Mouse (Mus musculus): ENCODE measurements around the gene Atp1a2. TPM values are rescaled to one million over a fixed set of nuclear protein-coding genes. Genes with fewer than 3 reads are reported as not detected.

Atp1a2 gene
- polyA plus RNA-seq, 1 experiment from 2014 or later: 5.6 TPM

DNA sequence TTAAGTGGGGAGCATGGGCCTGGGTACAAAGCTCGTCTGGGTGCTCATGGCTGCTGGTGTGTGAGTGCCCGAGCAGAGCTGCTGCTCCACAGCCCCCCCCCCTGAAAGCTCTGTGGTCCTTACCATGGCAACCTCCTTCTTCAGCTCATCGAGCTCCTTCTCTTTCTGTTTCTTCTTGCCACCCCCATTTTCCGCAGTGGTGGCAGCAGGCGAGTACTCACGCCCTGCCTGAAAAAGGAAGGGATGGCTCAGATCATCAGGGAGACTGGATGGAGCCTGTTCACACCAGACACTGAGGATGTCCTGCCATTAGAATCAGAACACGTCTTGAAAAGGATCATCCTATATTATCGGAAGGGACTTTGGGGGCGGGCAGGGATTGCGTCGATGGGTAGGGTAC, 4.4 kb downstream of the Atp1a2 start:
- H3K36me3 ChIP-seq (ENCODE audit: control insufficient read depth, insufficient read depth, low read length): no peaks in the 10 kb centered on the region
- WGBS: 90% methylated on average over 10 of the region's 11 CpGs
- peaks cover 36% of the 10 kb centered on the region for H3K4me1 ChIP-seq (ENCODE audit: control insufficient read depth, insufficient read depth, low read length)
- H3K27me3 ChIP-seq (replicated peaks; ENCODE audit: control insufficient read depth, insufficient read depth, low read length): no peaks in the 10 kb centered on the region
- ATAC-seq (ENCODE audit: low read depth): no peak
- H3K4me3 ChIP-seq (ENCODE audit: low read depth, low read length): no peak overlapping the region
- no peak for DNase-seq (ENCODE audit: low spot score)
- H3K4me2 ChIP-seq (ENCODE audit: low read depth, low read length): no peak overlapping the region
- H3K9ac ChIP-seq (ENCODE audit: low read depth, low read length): no peak overlapping the region
- no peak overlapping the region for H3K27ac ChIP-seq (replicated peaks; ENCODE audit: low read depth, low read length)
- H3K9me3 ChIP-seq (ENCODE audit: control insufficient read depth, low read length): no peaks in the 10 kb centered on the region

DNA sequence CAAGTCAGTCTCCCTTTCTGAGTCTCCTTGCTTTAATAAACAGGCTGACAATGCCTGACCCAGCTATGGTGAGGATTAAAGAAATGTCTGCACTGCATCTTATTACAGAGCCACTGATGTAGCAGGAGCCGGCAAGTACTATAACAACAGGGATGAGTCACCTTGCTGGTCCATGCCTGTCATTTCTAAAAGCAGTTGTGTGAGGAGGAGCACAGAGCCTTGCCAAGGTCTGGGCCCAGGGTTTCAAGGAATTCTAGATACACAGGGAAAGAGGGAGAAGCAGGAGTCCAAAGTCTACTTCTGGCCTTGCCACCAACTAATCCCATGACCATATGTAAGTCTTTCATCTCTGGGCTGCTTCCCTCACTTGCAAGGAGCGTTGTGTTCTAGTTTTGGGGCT, 5.0 kb downstream of the Atp1a2 start:
- Histone ChIP-seq H3K36me3 (ENCODE audit: control insufficient read depth, insufficient read depth, low read length) (no peaks in the 10 kb centered on the region), H3K9me3 (ENCODE audit: control insufficient read depth, low read length) (no peaks in the 10 kb centered on the region), H3K4me2 (ENCODE audit: low read depth, low read length) (no peak overlapping the region), H3K27ac (replicated peaks; ENCODE audit: low read depth, low read length) (no peak overlapping the region), H3K4me1 (ENCODE audit: control insufficient read depth, insufficient read depth, low read length) (peaks cover 31% of the 10 kb centered on the region), H3K4me3 (ENCODE audit: low read depth, low read length) (no peak overlapping the region), H3K9ac (ENCODE audit: low read depth, low read length) (no peak overlapping the region), H3K27me3 (replicated peaks; ENCODE audit: control insufficient read depth, insufficient read depth, low read length) (no peaks in the 10 kb centered on the region)
- no peak for ATAC-seq (ENCODE audit: low read depth)
- no peak for DNase-seq (ENCODE audit: low spot score)
- WGBS: 82% methylated on average over 2 of the region's 2 CpGs

DNA sequence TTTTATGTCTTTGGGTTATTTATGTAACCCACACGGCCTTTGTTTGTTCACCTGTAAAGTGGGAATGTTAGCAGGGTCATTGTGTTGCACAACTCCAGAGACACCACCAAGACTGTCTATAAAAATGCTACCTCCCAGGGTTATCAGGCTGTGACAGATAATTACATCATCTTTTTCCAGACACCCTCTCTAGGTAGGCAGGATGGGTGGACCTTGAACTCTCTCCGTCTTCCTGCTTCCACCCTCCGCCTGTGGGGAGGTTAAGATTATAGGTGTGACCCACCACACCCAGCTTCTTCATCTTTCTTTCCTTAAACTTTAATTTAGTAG, 8.3 kb downstream of the Atp1a2 start:
- H3K4me2 ChIP-seq (ENCODE audit: low read depth, low read length): no peak overlapping the region
- no peak overlapping the region for H3K4me3 ChIP-seq (ENCODE audit: low read depth, low read length)
- no peaks in the 10 kb centered on the region for H3K27me3 ChIP-seq (replicated peaks; ENCODE audit: control insufficient read depth, insufficient read depth, low read length)
- no peak overlapping the region for H3K27ac ChIP-seq (replicated peaks; ENCODE audit: low read depth, low read length)
- WGBS: 83% methylated on average over 3 of the region's 3 CpGs
- no peaks in the 10 kb centered on the region for H3K36me3 ChIP-seq (ENCODE audit: control insufficient read depth, insufficient read depth, low read length)
- H3K9me3 ChIP-seq (ENCODE audit: control insufficient read depth, low read length): no peaks in the 10 kb centered on the region
- DNase-seq (ENCODE audit: low spot score) (no peak), ATAC-seq (ENCODE audit: low read depth) (no peak)
- H3K4me1 ChIP-seq (ENCODE audit: control insufficient read depth, insufficient read depth, low read length): peaks cover 3% of the 10 kb centered on the region; the same call in 1 of the 2 replicates
- no peak overlapping the region for H3K9ac ChIP-seq (ENCODE audit: low read depth, low read length)

DNA sequence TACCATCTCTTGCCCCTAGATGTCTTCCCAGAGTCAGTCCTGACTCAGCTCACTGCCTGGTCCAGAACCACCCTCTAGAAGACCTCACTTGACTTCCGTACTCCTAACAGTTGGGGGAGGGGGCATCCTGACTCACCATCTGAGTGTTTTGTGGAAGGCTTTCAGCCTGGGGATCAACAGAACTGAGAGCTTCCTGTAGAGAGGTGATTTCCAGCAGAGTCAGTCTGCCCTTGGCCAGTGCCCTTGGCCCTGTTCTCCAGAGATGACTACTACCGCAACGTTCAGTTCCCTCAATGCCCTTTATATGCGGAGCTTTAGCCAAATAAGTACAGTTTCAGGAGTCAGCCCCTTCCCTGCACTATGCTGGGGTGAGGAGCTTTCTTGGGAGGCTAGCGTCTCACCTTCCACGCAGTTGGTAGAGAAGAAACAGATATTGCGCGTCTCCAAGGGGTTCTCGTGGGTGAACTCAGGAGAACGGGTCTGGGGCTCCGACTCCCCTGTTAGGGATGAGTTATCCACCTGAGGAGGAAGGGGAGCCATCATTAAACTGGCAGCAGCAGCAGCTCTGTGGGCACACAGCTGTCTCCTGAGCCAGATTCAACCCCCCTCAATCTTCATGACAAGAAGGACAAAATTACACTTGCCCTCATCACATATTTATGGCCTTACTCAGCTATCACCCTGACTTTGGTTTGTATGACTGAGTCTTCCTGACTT, 8.8 kb downstream of the Atp1a2 start:
- Histone ChIP-seq H3K4me2 (ENCODE audit: low read depth, low read length) (no peak overlapping the region), H3K4me3 (ENCODE audit: low read depth, low read length) (no peak overlapping the region), H3K27me3 (replicated peaks; ENCODE audit: control insufficient read depth, insufficient read depth, low read length) (no peaks in the 10 kb centered on the region), H3K9me3 (ENCODE audit: control insufficient read depth, low read length) (no peaks in the 10 kb centered on the region), H3K36me3 (ENCODE audit: control insufficient read depth, insufficient read depth, low read length) (no peaks in the 10 kb centered on the region), H3K27ac (replicated peaks; ENCODE audit: low read depth, low read length) (no peak overlapping the region), H3K9ac (ENCODE audit: low read depth, low read length) (no peak overlapping the region), H3K4me1 (ENCODE audit: control insufficient read depth, insufficient read depth, low read length) (no peaks in the 10 kb centered on the region)
- 88% methylated on average over 11 of the region's 11 CpGs for WGBS
- ATAC-seq (ENCODE audit: low read depth) (no peak), DNase-seq (ENCODE audit: low spot score) (no peak)

DNA sequence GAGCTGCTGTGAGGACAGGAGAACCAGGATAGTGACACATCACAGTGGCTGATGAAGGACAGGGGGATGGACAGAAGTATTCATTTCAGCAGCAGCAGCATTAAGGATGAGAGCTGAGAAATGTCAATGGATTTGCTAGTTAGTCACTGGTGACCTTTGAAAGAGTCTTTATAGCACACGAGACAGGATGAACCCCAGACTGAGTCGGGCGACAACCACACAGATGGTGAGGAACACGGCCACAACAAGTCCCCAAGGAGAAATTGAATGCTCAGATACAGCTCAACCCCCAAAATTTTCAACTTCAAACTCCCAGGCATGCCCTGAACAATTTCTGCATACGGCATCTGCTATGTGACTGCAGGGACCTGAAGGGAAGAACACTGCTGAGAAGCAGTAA, 11.1 kb downstream of the Atp1a2 start:
- DNase-seq (ENCODE audit: low spot score) (no peak), ATAC-seq (ENCODE audit: low read depth) (no peak)
- Histone ChIP-seq H3K4me1 (ENCODE audit: control insufficient read depth, insufficient read depth, low read length) (no peaks in the 10 kb centered on the region), H3K4me2 (ENCODE audit: low read depth, low read length) (no peak overlapping the region), H3K4me3 (ENCODE audit: low read depth, low read length) (no peak overlapping the region), H3K9me3 (ENCODE audit: control insufficient read depth, low read length) (no peaks in the 10 kb centered on the region), H3K9ac (ENCODE audit: low read depth, low read length) (no peak overlapping the region), H3K27ac (replicated peaks; ENCODE audit: low read depth, low read length) (no peak overlapping the region), H3K36me3 (ENCODE audit: control insufficient read depth, insufficient read depth, low read length) (no peaks in the 10 kb centered on the region), H3K27me3 (replicated peaks; ENCODE audit: control insufficient read depth, insufficient read depth, low read length) (no peaks in the 10 kb centered on the region)
- WGBS: 82% methylated on average over 5 of the region's 5 CpGs

DNA sequence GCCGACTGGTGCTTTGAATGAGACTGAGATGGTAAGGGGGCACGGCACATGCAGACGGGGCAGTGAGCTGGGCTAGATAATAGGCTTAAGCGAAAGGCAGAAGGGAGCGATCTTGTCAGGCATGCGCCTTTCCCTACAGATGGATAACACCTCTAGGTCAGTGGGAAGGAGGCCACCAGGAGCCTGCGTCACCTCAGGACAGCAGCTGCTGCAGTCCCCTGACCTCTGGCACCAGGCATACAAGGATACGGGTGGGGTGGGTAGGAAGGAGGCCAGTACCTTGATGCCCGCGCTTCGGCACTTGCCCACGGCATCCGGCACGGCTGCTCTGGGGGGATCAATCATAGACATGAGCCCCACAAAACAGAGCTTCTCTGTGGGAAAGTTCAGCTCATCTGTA, 13.6 kb downstream of the Atp1a2 start:
- ATAC-seq (ENCODE audit: low read depth): no peak
- H3K27ac ChIP-seq (replicated peaks; ENCODE audit: low read depth, low read length): no peak overlapping the region
- DNase-seq (ENCODE audit: low spot score): no peak
- no peak overlapping the region for H3K4me3 ChIP-seq (ENCODE audit: low read depth, low read length)
- 83% methylated on average over 14 of the region's 14 CpGs for WGBS
- H3K27me3 ChIP-seq (replicated peaks; ENCODE audit: control insufficient read depth, insufficient read depth, low read length): no peaks in the 10 kb centered on the region
- no peaks in the 10 kb centered on the region for H3K9me3 ChIP-seq (ENCODE audit: control insufficient read depth, low read length)
- no peaks in the 10 kb centered on the region for H3K4me1 ChIP-seq (ENCODE audit: control insufficient read depth, insufficient read depth, low read length)
- H3K36me3 ChIP-seq (ENCODE audit: control insufficient read depth, insufficient read depth, low read length): no peaks in the 10 kb centered on the region
- no peak overlapping the region for H3K9ac ChIP-seq (ENCODE audit: low read depth, low read length)
- no peak overlapping the region for H3K4me2 ChIP-seq (ENCODE audit: low read depth, low read length)

DNA sequence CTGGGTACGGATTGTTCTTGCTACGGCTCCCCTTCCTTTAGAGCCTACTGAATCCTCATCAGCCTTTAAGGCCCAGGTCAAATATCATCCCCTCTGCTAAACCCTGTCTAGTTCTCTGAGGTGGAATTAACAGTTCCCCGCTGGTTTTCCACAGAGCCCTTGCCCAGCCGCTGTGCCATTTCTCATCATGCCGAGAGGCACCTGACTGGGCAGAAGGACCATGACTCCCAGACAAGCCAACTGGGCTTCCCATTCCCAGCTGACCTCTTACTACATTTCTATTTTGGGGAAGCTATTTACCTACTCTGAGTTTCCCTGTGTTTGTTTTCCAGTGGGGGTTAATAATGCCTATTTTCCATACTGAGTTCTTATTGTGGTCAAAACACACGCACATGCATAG, 14.8 kb downstream of the Atp1a2 start:
- ATAC-seq (ENCODE audit: low read depth) (no peak), DNase-seq (ENCODE audit: low spot score) (no peak)
- Histone ChIP-seq H3K27me3 (replicated peaks; ENCODE audit: control insufficient read depth, insufficient read depth, low read length) (no peaks in the 10 kb centered on the region), H3K27ac (replicated peaks; ENCODE audit: low read depth, low read length) (no peak overlapping the region), H3K4me3 (ENCODE audit: low read depth, low read length) (no peak overlapping the region), H3K4me2 (ENCODE audit: low read depth, low read length) (no peak overlapping the region), H3K9ac (ENCODE audit: low read depth, low read length) (no peak overlapping the region), H3K4me1 (ENCODE audit: control insufficient read depth, insufficient read depth, low read length) (no peaks in the 10 kb centered on the region), H3K9me3 (ENCODE audit: control insufficient read depth, low read length) (no peaks in the 10 kb centered on the region), H3K36me3 (ENCODE audit: control insufficient read depth, insufficient read depth, low read length) (no peaks in the 10 kb centered on the region)
- 94% methylated on average over 6 of the region's 6 CpGs for WGBS

DNA sequence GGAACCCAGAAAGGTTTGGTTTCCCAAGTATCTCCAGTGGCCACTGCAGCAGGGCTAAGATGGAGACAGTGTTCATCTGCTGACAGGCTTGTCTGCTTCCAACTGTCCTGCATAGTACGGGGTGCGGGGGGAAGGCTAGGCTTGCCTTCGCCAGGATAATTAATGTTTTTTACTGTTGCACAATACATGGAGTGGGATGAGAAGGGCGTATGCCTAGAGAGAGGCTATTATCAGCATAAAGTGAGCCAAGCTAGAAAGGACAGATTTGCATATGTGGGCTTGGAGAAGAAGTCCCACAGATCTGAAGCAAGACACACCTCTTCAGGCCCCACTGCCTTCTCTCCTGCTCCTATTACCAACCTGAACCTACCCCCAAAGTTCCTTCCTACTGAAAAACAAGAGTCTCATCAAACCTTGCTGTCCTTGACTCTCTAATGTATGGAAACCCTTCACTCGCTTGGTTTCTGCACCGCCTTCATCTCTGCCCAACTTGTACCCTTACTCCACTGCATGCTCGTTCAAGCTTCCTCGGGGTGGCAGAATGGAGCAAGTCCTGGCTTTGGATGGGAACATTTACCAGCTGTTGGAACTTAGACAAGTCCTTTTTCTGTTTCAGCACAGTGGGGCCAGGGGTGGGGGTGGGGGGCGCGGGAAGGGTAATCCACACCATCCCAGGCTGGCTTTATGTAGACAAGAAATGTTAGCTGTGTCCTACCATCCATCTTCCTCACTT, 16.2 kb downstream of the Atp1a2 start:
- Histone ChIP-seq H3K27ac (replicated peaks; ENCODE audit: low read depth, low read length) (no peak overlapping the region), H3K9ac (ENCODE audit: low read depth, low read length) (no peak overlapping the region)
- no peak for ATAC-seq (ENCODE audit: low read depth)

More for the DNA sequence above, 16.2 kb downstream of the Atp1a2 start:
- no peaks in the 10 kb centered on the region for H3K36me3 ChIP-seq (ENCODE audit: control insufficient read depth, insufficient read depth, low read length)
- H3K4me3 ChIP-seq (ENCODE audit: low read depth, low read length): no peak overlapping the region
- no peaks in the 10 kb centered on the region for H3K27me3 ChIP-seq (replicated peaks; ENCODE audit: control insufficient read depth, insufficient read depth, low read length)
- 81% methylated on average over 10 of the region's 10 CpGs for WGBS
- DNase-seq (ENCODE audit: low spot score): no peak
- no peak overlapping the region for H3K4me2 ChIP-seq (ENCODE audit: low read depth, low read length)
- H3K9me3 ChIP-seq (ENCODE audit: control insufficient read depth, low read length): no peaks in the 10 kb centered on the region
- H3K4me1 ChIP-seq (ENCODE audit: control insufficient read depth, insufficient read depth, low read length): no peaks in the 10 kb centered on the region

Measured in embryonic facial prominence, embryonic 14.5 days (tissue).